Mouse (Mus musculus): ENCODE data around the gene Tec. TPM values are rescaled to one million over a fixed set of nuclear protein-coding genes. Genes with fewer than 3 reads are reported as not detected.
"Not testable (repeated sequence)": the region's sequence is repeated elsewhere in the genome, so short reads cannot be mapped to it uniquely, and the experiment has no call there.

The Tec gene
- polyA plus RNA-seq, 1 experiment from 2014 or later: 3.4 TPM

DNA sequence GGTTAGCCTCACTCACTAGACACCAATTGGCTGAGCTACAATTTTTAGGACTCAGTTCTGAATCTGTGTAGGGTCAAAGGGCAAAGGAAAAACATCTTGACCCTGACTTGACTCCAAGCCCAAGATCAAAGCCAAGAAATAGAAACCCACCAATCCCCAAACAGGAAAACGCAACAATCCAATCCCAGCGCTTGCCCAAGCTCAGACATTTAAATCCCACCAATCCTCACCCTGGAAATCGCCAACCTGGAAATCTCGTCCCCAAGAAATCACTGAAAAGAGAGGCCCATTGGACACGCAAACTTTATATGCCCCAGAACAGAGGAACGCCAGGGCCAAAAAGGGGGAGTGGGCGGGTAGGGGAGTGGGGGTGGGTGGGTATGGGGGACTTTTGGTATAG, 51.3 kb downstream of the Tec start:
- H3K27ac ChIP-seq; ATAC-seq (ENCODE audit: insufficient number of reproducible peaks, insufficient read depth, low FRiP score, low TSS enrichment, low read depth): not testable (repeated sequence)
- WGBS: 52% methylated on average over 7 of the region's 7 CpGs

DNA sequence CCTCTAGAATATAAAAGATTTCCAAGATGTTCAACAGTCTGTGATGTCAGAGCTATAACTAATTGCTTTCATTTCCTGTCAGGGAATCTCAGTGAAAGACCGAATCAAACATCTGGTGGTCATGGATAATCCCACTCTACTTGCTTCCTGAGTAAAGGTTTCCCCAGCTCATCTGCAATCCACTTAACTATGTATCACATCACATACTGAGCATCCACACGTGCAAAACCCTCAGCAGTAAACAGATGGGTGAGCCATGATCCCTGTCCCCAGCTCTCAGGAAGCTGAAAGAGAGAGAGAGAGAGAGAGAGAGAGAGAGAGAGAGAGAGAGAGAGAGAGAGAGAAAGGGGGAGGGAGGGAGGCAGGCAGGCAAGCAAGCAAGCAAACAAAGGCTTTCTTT, 51.8 kb downstream of the Tec start:
- ATAC-seq (ENCODE audit: insufficient number of reproducible peaks, insufficient read depth, low FRiP score, low TSS enrichment, low read depth): no peak

More for the DNA sequence above, 51.3 kb downstream of the Tec start:
- not testable (repeated sequence) for H3K4me3 ChIP-seq (replicated peaks); H3K27me3 ChIP-seq; H3K36me3 ChIP-seq; H3K4me2 ChIP-seq; H3K9ac ChIP-seq (replicated peaks); H3K9me3 ChIP-seq
- H3K4me1 ChIP-seq (replicated peaks): peaks cover 14% of the 10 kb centered on the region

DNA sequence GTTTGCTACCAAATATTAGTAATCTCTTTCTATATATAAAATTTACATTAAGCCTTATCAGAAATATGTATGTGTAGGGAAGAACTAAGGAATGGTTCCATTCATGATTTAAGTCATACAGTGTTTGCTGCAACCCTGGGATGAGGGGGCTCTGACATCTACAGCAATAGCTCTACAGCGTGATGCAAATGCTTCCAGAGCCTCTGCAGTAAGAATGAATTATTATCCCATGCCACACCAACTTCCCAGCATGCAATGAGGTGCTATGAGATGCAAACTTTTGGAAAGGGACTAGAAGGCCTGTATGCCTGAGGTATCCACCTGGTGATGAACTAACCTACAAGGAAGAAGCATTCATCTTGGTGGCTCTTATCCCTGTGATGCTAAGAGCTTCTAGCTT, 52.2 kb downstream of the Tec start:
- H3K4me2 ChIP-seq: no peak overlapping the region
- H3K27me3 ChIP-seq: no peaks in the 10 kb centered on the region
- H3K9me3 ChIP-seq: no peaks in the 10 kb centered on the region
- ATAC-seq (ENCODE audit: insufficient number of reproducible peaks, insufficient read depth, low FRiP score, low TSS enrichment, low read depth): no peak
- 84% methylated on average over 1 of the region's 1 CpGs for WGBS
- H3K4me3 ChIP-seq (replicated peaks): no peak overlapping the region
- H3K9ac ChIP-seq (replicated peaks): no peak overlapping the region
- H3K27ac ChIP-seq: no peak overlapping the region
- H3K4me1 ChIP-seq (replicated peaks): peaks cover 19% of the 10 kb centered on the region
- H3K36me3 ChIP-seq: no peaks in the 10 kb centered on the region

More for the DNA sequence above, 51.8 kb downstream of the Tec start:
- H3K4me2 ChIP-seq: no peak overlapping the region
- no peaks in the 10 kb centered on the region for H3K9me3 ChIP-seq
- no peaks in the 10 kb centered on the region for H3K36me3 ChIP-seq
- no peaks in the 10 kb centered on the region for H3K27me3 ChIP-seq
- WGBS: 42% methylated on average over 2 of the region's 2 CpGs
- no peak overlapping the region for H3K9ac ChIP-seq (replicated peaks)
- H3K27ac ChIP-seq: no peak overlapping the region
- H3K4me3 ChIP-seq (replicated peaks): no peak overlapping the region
- H3K4me1 ChIP-seq (replicated peaks): peaks cover 14% of the 10 kb centered on the region

DNA sequence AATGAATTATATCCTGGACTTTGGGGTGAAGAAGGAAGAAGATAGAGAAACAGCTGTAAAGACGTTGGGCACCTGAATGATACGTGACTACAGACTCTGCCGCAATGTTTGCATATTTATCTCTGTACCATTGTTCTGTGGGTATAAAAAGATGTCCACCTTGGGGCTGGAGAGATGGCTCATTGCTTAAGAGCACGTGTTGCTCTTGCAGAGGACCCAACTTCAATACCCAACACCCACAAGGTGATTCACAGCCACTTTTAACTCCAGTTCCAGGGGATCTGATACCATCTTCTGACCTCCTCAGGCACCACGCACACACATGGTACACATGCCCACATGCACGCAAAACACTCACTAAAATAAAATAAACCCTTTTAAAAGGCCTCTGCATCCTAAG, 52.9 kb downstream of the Tec start:
- no peak for ATAC-seq (ENCODE audit: insufficient number of reproducible peaks, insufficient read depth, low FRiP score, low TSS enrichment, low read depth)
- Histone ChIP-seq H3K27me3 (no peaks in the 10 kb centered on the region), H3K9me3 (peaks cover under 1% of the 10 kb centered on the region; the same call in 1 of the 2 replicates), H3K27ac (no peak overlapping the region), H3K4me1 (replicated peaks) (peaks cover 19% of the 10 kb centered on the region), H3K36me3 (no peaks in the 10 kb centered on the region), H3K9ac (replicated peaks) (no peak overlapping the region), H3K4me3 (replicated peaks) (no peak overlapping the region), H3K4me2 (no peak overlapping the region)
- 86% methylated on average over 6 of the region's 6 CpGs for WGBS

DNA sequence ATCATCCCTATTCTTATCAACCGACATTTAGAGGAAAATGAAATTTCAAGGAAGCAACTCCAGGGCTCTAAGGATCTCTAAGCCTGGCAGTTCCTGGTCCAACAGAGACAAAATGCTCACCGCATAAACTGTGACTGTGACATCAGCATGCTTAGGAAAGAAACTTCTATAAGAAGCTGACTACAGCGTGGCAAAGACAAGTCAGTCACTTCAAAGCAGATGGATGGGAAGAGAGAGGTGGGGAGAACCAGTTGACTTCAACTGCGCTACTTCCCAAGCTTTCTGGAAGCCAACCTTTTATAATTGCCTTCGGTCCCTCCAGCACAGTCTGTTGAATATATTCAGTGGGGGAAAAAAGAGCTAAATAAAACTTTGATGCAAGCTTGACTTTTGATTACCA, 54.2 kb downstream of the Tec start:
- no peak overlapping the region for H3K9ac ChIP-seq (replicated peaks)
- peaks cover 6% of the 10 kb centered on the region; the same call in 1 of the 2 replicates for H3K9me3 ChIP-seq
- 83% methylated on average over 5 of the region's 5 CpGs for WGBS
- peaks cover 24% of the 10 kb centered on the region for H3K4me1 ChIP-seq (replicated peaks)
- no peak for ATAC-seq (ENCODE audit: insufficient number of reproducible peaks, insufficient read depth, low FRiP score, low TSS enrichment, low read depth)
- H3K4me2 ChIP-seq: no peak overlapping the region
- no peaks in the 10 kb centered on the region for H3K36me3 ChIP-seq
- H3K27me3 ChIP-seq: no peaks in the 10 kb centered on the region
- H3K27ac ChIP-seq: no peak overlapping the region
- H3K4me3 ChIP-seq (replicated peaks): no peak overlapping the region

DNA sequence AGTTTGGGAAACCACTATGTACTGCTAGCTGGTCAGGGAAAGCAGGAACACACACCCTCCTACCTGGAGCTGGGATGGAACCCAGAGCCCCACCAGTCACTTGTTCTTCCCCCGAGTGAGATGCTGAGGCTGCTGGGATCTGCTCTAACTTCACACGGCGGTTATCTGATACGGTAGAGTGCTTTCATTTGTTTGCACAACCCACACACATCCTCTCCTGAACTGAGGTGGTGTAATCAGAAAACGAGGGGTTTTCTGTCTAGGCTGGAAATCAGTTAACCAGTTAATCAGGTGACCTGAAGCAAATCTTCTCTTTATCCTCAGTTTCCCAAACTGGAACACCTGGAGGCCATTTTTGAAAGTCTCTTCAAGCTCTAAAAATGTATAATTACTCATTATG, 55.4 kb downstream of the Tec start:
- Histone ChIP-seq H3K4me1 (replicated peaks) (peaks cover 34% of the 10 kb centered on the region), H3K27me3 (no peaks in the 10 kb centered on the region), H3K27ac (no peak overlapping the region), H3K9ac (replicated peaks) (no peak overlapping the region), H3K36me3 (no peaks in the 10 kb centered on the region), H3K4me3 (replicated peaks) (no peak overlapping the region), H3K9me3 (peaks cover 6% of the 10 kb centered on the region; the same call in 1 of the 2 replicates), H3K4me2 (no peak overlapping the region)
- no peak for ATAC-seq (ENCODE audit: insufficient number of reproducible peaks, insufficient read depth, low FRiP score, low TSS enrichment, low read depth)
- 56% methylated on average over 5 of the region's 5 CpGs for WGBS

DNA sequence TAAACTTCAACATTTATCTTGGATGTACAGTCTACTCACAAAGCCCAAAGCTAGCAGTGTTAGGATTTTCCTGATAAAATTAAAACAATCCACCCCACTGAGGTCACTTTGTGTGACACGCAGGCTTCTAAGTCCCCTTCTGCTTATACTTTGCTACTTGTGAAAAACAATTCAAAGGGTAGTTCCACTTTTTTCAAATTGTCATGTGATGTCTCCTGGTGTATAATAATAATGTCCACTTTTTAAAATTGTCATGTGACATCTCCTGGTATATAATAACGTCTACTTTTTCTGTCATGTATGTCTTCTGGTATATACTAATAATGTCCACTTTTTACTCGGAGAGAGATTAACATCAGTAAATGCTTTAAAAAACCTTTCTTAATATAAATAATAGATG, 56.0 kb downstream of the Tec start:
- Histone ChIP-seq H3K9ac (replicated peaks) (no peak overlapping the region), H3K36me3 (no peaks in the 10 kb centered on the region), H3K4me1 (replicated peaks) (peaks cover 29% of the 10 kb centered on the region), H3K9me3 (peaks cover 6% of the 10 kb centered on the region; the same call in 1 of the 2 replicates), H3K27me3 (no peaks in the 10 kb centered on the region), H3K4me3 (replicated peaks) (no peak overlapping the region), H3K4me2 (no peak overlapping the region), H3K27ac (no peak overlapping the region)
- ATAC-seq (ENCODE audit: insufficient number of reproducible peaks, insufficient read depth, low FRiP score, low TSS enrichment, low read depth): no peak
- 83% methylated on average over 3 of the region's 3 CpGs for WGBS

DNA sequence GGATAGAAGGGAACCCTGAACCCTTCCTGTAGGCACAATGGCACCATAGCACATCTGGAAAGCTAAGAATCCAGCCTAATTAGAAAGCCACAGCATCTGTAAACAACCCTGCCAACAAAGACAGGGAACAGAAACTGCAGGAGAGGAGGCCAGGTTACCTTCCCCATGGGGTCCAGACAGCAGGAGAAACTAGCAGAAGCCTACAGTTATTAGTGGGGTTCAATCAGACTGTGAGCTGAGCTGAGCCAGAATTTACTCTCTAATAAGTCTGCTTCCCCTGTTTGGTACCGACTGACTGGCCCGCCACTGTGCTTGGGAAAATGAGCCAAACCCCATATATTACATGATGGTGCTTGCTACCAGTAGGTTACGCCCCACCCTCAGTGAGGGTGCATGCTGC, 56.9 kb downstream of the Tec start:
- WGBS: 46% methylated on average over 3 of the region's 3 CpGs
- H3K27me3 ChIP-seq: no peaks in the 10 kb centered on the region
- peaks cover 24% of the 10 kb centered on the region for H3K4me1 ChIP-seq (replicated peaks)
- no peak for ATAC-seq (ENCODE audit: insufficient number of reproducible peaks, insufficient read depth, low FRiP score, low TSS enrichment, low read depth)
- no peak overlapping the region for H3K9ac ChIP-seq (replicated peaks)
- H3K9me3 ChIP-seq: peaks cover 6% of the 10 kb centered on the region; the same call in 1 of the 2 replicates
- no peak overlapping the region for H3K4me3 ChIP-seq (replicated peaks)
- no peaks in the 10 kb centered on the region for H3K36me3 ChIP-seq
- no peak overlapping the region for H3K27ac ChIP-seq
- H3K4me2 ChIP-seq: no peak overlapping the region

DNA sequence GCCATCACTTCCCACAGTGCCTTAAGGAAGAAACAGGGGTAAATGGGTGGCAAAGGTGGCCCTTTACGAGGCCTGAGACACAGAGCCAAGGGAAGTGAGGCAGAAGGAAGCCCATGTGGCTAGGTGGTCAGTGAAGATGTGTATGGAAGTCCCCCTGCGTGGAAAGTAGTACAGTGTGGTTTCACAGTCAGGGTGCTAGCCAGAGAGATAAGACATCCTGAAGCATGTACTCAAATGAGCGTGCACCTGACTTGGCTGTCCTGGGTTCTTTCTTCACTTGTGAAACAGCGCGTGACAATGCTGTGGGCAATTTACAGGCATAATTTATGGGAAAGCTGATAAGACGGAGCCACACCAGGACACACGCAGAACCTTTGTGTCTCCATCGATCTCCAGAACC, 57.3 kb downstream of the Tec start:
- ATAC-seq (ENCODE audit: insufficient number of reproducible peaks, insufficient read depth, low FRiP score, low TSS enrichment, low read depth): no peak
- Histone ChIP-seq H3K9ac (replicated peaks) (no peak overlapping the region), H3K36me3 (no peaks in the 10 kb centered on the region), H3K4me2 (no peak overlapping the region), H3K27ac (no peak overlapping the region), H3K27me3 (no peaks in the 10 kb centered on the region), H3K9me3 (peaks cover 6% of the 10 kb centered on the region; the same call in 1 of the 2 replicates), H3K4me1 (replicated peaks) (peaks cover 22% of the 10 kb centered on the region), H3K4me3 (replicated peaks) (no peak overlapping the region)
- WGBS: 62% methylated on average over 8 of the region's 8 CpGs

DNA sequence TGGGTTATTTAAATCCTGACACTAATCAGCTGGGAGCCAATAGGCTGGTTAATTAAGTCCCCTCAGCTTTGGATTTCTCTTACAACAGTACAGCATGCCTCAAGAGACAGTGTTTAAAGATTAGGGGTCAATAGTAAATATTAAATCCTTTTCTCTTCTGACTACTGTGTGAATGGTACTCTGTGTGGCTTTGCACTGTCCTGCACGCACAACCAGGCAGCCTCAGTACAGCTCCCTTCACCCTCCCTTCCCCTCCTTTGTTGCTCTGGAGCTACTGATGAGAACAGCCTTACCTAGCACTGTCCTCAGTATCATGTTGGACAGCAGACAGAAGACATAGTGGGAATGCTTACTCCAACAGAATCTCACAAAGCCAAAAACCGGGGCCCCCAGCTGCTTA, 58.8 kb downstream of the Tec start:
- Histone ChIP-seq H3K27ac (peak overlapping the region; percentile 12; the same call in 1 of the 2 replicates), H3K27me3 (no peaks in the 10 kb centered on the region), H3K4me3 (replicated peaks) (no peak overlapping the region), H3K4me2 (no peak overlapping the region), H3K9me3 (peaks cover 6% of the 10 kb centered on the region; the same call in 1 of the 2 replicates), H3K4me1 (replicated peaks) (peaks cover 22% of the 10 kb centered on the region), H3K36me3 (no peaks in the 10 kb centered on the region), H3K9ac (replicated peaks) (no peak overlapping the region)
- ATAC-seq (ENCODE audit: insufficient number of reproducible peaks, insufficient read depth, low FRiP score, low TSS enrichment, low read depth): no peak
- WGBS: 81% methylated on average over 2 of the region's 2 CpGs

DNA sequence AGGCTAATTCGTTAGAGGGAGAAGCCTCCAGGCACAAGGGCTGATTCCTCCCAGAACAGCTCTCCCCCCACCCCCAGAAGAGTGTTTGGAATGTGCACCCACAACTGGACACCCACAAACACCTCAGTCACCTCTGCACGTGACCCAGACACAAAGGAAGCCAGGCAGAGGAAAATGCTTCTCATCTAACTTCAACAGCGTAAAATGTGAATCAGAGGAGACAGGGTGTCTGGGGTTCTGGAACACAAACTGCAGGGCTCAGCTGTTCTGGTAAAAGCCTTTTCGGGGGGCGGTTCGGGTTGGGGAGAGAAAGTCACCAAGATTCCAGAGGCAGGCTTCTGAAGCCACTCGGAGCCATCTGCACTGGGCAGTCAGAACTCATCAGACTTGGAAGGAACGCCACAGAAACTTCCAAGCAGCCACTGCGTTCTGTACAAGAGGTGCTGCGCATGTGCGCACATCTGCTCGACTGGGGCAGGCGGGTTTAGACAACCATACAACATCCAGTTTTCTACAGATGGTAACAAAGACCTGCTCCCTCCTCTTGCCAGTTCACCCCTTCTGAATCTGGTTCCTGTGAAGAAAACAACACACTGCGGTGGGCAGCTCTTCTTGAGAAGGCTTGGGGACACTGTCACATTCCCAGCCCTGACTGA, 59.7 kb downstream of the Tec start:
- Histone ChIP-seq H3K9me3 (peaks cover 6% of the 10 kb centered on the region; the same call in 1 of the 2 replicates), H3K27ac (peak overlapping the region; percentile 72), H3K4me2 (no peak overlapping the region; the same call in 1 of the 2 replicates), H3K4me1 (replicated peaks) (peaks cover 22% of the 10 kb centered on the region), H3K36me3 (no peaks in the 10 kb centered on the region), H3K4me3 (replicated peaks) (no peak overlapping the region), H3K9ac (replicated peaks) (no peak overlapping the region), H3K27me3 (no peaks in the 10 kb centered on the region)
- ATAC-seq (ENCODE audit: insufficient number of reproducible peaks, insufficient read depth, low FRiP score, low TSS enrichment, low read depth): 0 out of 2 replicates have a peak, but pooled peaks have one; percentile 33
- 39% methylated on average over 14 of the region's 14 CpGs for WGBS

DNA sequence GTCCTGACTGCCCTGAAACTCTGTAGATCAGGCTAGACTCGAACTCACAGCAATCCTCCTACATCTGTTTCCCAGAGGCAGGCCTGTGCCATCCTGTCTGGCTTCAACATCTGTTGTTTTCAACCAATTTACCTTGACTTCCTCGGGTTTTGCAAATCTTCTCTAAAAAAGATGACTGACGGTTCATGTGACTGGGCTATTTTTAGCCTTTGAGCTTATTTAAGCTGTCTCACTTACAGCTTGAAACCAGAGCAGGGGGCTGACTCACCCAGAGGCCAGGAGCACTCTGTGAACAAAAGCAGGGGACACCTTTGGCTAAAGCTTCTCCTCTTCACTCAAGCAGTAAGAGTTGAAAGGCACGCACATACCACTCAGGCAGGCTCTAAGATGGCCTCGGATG, 65.4 kb downstream of the Tec start:
- Histone ChIP-seq H3K4me2 (no peak overlapping the region), H3K4me1 (replicated peaks) (no peaks in the 10 kb centered on the region), H3K9me3 (no peaks in the 10 kb centered on the region), H3K27ac (no peak overlapping the region), H3K9ac (replicated peaks) (no peak overlapping the region), H3K36me3 (no peaks in the 10 kb centered on the region), H3K4me3 (replicated peaks) (no peak overlapping the region), H3K27me3 (no peaks in the 10 kb centered on the region)
- ATAC-seq (ENCODE audit: insufficient number of reproducible peaks, insufficient read depth, low FRiP score, low TSS enrichment, low read depth): no peak
- WGBS: 71% methylated on average over 5 of the region's 5 CpGs

All from limb, embryonic 12.5 days (tissue).